Mouse (Mus musculus): ENCODE results near the gene Ube2g2. TPM values are rescaled to one million over a fixed set of nuclear protein-coding genes. Genes with fewer than 3 reads are reported as not detected.

Ube2g2 gene
- polyA plus RNA-seq (2012; ENCODE audit: insufficient read depth, insufficient read length, low replicate concordance, missing spikeins) = not detected in 2 replicates

- Histone ChIP-seq H3K4me3 (ENCODE audit: insufficient read depth, low read depth, low read length) (peak within 1 kb of the TSS; percentile 93), H3K27ac (ENCODE audit: insufficient read depth, low read depth, low read length) (peak within 1 kb of the TSS; percentile 85), H3K4me1 (ENCODE audit: control insufficient read depth, insufficient read depth, low read length) (peaks cover 22% of the 10 kb centered on the region)
- under 1% methylated on average over 96 of the region's 96 CpGs for WGBS
- TF ChIP-seq POLR2A (IDR thresholded peaks at IDR 0.05; ENCODE audit: insufficient read depth, low read depth, low read length) = peak; percentile 77
- no peak for TF ChIP-seq CTCF (IDR thresholded peaks at IDR 0.05; ENCODE audit: insufficient read depth, low read depth, low read length)
Measured at GRCm38 (mm10) chr10:77622055-77622988, at the start of gene Ube2g2. TSS of gene Ube2g2 (plus strand) at chr10:77622275.

DNA sequence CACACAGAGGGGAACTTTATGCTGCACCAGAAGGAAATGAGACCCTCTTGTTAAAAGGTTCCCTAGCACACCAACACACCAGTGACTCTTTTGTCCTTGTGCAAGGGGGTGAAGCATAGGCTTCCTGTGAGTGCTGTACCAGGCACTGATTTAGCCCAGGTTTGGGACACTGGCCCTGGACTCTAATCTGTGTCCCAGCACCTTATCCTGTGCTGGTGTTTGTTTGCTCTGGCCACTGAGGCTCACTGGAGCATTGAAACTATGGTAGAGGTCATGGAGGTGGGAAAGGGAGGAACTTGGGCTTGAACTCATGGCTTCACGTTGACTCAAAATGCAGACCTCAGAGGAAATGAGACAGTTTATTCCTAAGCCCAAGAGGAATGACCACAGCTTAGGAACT, 48.9 kb upstream of the Ube2g2 start:
- H3K4me3 ChIP-seq (ENCODE audit: insufficient read depth, low read depth, low read length) = no peak overlapping the region
- 60% methylated on average over 1 of the region's 1 CpGs for WGBS
- no peaks in the 10 kb centered on the region for H3K4me1 ChIP-seq (ENCODE audit: control insufficient read depth, insufficient read depth, low read length)
- TF ChIP-seq CTCF (IDR thresholded peaks at IDR 0.05; ENCODE audit: insufficient read depth, low read depth, low read length) (no peak), POLR2A (IDR thresholded peaks at IDR 0.05; ENCODE audit: insufficient read depth, low read depth, low read length) (no peak)
- no peak overlapping the region for H3K27ac ChIP-seq (ENCODE audit: insufficient read depth, low read depth, low read length)

- TF ChIP-seq POLR2A (IDR thresholded peaks at IDR 0.05; ENCODE audit: insufficient read depth, low read depth, low read length) = no peak
- no peak for TF ChIP-seq CTCF (IDR thresholded peaks at IDR 0.05; ENCODE audit: insufficient read depth, low read depth, low read length)
- no peak overlapping the region for H3K27ac ChIP-seq (ENCODE audit: insufficient read depth, low read depth, low read length)
- WGBS = 60% methylated on average over 10 of the region's 10 CpGs
Measured at GRCm38 (mm10) chr10:77580027-77580920, 41.8 kb upstream of the Ube2g2 start.

GRCm38 (mm10) chr10:77581023-77581407, 41.1 kb upstream of the Ube2g2 start:
- H3K4me3 ChIP-seq (ENCODE audit: insufficient read depth, low read depth, low read length) = peak overlapping the region; percentile 53
- TF ChIP-seq POLR2A (IDR thresholded peaks at IDR 0.05; ENCODE audit: insufficient read depth, low read depth, low read length) (no peak), CTCF (IDR thresholded peaks at IDR 0.05; ENCODE audit: insufficient read depth, low read depth, low read length) (no peak)
- peaks cover 13% of the 10 kb centered on the region; the same call in 1 of the 2 replicates for H3K4me1 ChIP-seq (ENCODE audit: control insufficient read depth, insufficient read depth, low read length)
- WGBS = 8% methylated on average over 8 of the region's 8 CpGs
- H3K27ac ChIP-seq (ENCODE audit: insufficient read depth, low read depth, low read length) = peak overlapping the region; percentile 86

More at GRCm38 (mm10) chr10:77580027-77580920, 41.8 kb upstream of the Ube2g2 start:
- Histone ChIP-seq H3K4me1 (ENCODE audit: control insufficient read depth, insufficient read depth, low read length) (peaks cover 11% of the 10 kb centered on the region; the same call in 1 of the 2 replicates), H3K4me3 (ENCODE audit: insufficient read depth, low read depth, low read length) (no peak overlapping the region)

DNA sequence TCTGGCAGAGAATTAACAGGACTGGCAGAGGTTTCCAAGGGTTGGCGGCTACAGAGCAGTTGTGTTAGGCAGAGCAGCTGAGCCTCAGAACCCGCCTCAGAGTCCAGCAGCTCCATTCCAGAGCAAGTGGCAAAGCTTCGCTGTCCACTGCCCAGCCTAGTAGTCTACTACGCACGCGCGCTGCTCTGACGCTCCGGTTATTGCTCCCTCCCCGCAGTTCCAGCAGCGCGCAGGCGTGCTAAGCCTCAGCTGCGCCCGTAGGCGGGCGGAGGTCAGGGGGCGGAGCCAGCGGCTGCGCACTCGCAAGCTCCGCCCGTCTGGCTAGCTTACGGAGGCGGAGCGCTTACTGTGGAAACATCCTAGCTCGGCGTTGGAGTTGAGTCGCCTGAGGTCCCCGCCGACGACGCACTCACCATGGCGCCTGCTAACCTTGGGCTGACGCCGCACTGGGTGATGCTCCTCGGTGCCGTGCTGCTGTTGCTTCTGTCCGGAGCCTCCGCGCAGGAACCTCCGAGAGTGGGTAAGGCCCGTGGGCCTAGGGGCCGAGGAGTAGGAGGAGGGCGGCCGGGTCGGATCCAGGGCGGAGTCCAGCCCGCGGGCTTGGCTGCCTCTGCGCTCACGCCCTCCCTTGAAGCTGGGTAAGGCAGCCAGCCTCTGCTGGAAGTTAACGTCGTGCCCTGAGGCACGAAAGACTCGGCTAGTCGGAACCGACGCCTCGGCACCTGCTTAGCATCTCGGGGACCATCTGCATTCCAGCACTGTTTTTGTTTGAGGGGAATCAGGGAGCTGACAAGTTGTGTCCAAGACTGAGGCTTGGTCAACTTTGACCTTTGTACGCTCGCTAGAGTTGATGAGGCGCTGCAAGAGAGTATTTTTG, 40.4 kb upstream of the Ube2g2 start, which contains the start of gene Pttg1ip:
TSS of gene Pttg1ip (plus strand) at position 313 of the 877 bp plus-strand sequence.
- H3K4me3 ChIP-seq (ENCODE audit: insufficient read depth, low read depth, low read length) = peak within 1 kb of the TSS; percentile 87
- WGBS = under 1% methylated on average over 64 of the region's 64 CpGs
- peak within 1 kb of the TSS; percentile 91 for H3K27ac ChIP-seq (ENCODE audit: insufficient read depth, low read depth, low read length)
- peaks cover 14% of the 10 kb centered on the region; the same call in 1 of the 2 replicates for H3K4me1 ChIP-seq (ENCODE audit: control insufficient read depth, insufficient read depth, low read length)
- TF ChIP-seq POLR2A (IDR thresholded peaks at IDR 0.05; ENCODE audit: insufficient read depth, low read depth, low read length) (peak; percentile 99), CTCF (IDR thresholded peaks at IDR 0.05; ENCODE audit: insufficient read depth, low read depth, low read length) (no peak)

DNA sequence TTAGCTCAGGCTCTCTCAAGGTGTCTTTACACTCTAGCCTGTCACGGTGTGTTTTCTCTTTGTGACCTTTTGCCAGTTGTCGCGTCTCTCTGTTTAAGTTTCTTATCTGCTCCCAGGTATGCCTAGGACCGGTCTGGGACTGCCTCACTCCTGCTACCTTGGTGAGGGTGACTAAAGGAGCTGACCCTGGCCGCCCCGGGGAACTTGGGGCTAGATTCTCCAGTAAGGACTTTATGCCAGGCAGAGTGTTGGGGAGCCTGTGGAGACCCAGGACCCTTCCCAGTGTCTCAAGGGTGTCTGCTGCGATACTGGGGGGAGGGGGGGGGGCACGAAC, 39.8 kb upstream of the Ube2g2 start:
- Histone ChIP-seq H3K4me3 (ENCODE audit: insufficient read depth, low read depth, low read length) (peak overlapping the region; percentile 87), H3K27ac (ENCODE audit: insufficient read depth, low read depth, low read length) (peak overlapping the region; percentile 91; the same call in 1 of the 2 replicates), H3K4me1 (ENCODE audit: control insufficient read depth, insufficient read depth, low read length) (peaks cover 18% of the 10 kb centered on the region)
- TF ChIP-seq POLR2A (IDR thresholded peaks at IDR 0.05; ENCODE audit: insufficient read depth, low read depth, low read length) (no peak), CTCF (IDR thresholded peaks at IDR 0.05; ENCODE audit: insufficient read depth, low read depth, low read length) (no peak)
- WGBS = 3% methylated on average over 8 of the region's 8 CpGs

DNA sequence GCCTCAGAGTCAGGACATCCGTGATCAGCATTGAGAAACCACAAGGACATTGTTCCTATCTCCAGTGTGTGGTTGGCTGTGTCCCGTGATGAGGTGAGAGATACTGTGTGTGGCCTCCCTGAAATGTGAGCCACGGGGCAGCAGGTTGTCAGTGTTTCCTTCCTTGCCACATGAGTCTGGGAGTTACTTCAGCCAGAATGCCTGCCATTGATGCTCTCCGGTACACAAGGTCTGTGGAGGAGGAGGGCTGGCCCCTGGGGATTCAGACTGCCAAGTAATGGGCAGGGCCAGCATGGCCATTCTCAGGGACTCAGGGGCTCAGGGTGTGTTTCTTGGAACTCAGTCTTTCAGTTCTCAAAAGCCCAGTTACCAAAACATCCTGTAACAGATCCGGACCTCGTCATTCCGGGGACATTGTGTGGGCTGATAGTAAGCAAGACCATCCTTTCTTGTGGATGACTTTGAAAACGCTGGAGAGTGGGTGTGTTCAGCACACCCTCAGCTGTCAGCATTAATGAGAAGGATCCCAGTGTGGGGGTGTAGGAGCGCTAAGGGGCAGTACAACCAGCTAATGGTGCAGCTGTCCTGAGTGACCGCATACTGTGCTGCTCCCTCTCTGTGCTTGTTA, 38.2 kb upstream of the Ube2g2 start:
- Histone ChIP-seq H3K4me3 (ENCODE audit: insufficient read depth, low read depth, low read length) (peak overlapping the region; percentile 27), H3K27ac (ENCODE audit: insufficient read depth, low read depth, low read length) (peak overlapping the region; percentile 0; the same call in 1 of the 2 replicates), H3K4me1 (ENCODE audit: control insufficient read depth, insufficient read depth, low read length) (peaks cover 30% of the 10 kb centered on the region)
- TF ChIP-seq CTCF (IDR thresholded peaks at IDR 0.05; ENCODE audit: insufficient read depth, low read depth, low read length) (no peak), POLR2A (IDR thresholded peaks at IDR 0.05; ENCODE audit: insufficient read depth, low read depth, low read length) (no peak)
- 17% methylated on average over 10 of the region's 10 CpGs for WGBS
